Mouse (Mus musculus) intestine, embryonic 16.5 days (tissue): ENCODE measurements around the gene Erf. TPM values are rescaled to one million over a fixed set of nuclear protein-coding genes. Genes with fewer than 3 reads are reported as not detected.
"Not testable (repeated sequence)": the region's sequence is repeated elsewhere in the genome, so short reads cannot be mapped to it uniquely, and the experiment has no call there.

Source experiments
- ATAC-seq: fragments of 200-750 bp; cut with Nextera tagmentation; 2 replicates; pipeline ENCODE4 v1.8.0; 2017; ENCODE audit warnings: moderate TSS enrichment, moderate library complexity
- H3K27ac ChIP-seq: fragments of 300-500 bp; sonication (generic); 2 replicates; pipeline ENCODE4 v1.5.1; 2014; ENCODE audit warnings: mild to moderate bottlenecking, low read length
- H3K27me3 ChIP-seq: fragments of 300-500 bp; sonication (generic); replicated peaks from 2 replicates; pipeline ENCODE4 v1.6.1; 2014; ENCODE audit warnings: low read length, control low read depth, mixed read lengths; ENCODE audit not compliant: control insufficient read depth, insufficient read depth
- H3K36me3 ChIP-seq: fragments of 300-500 bp; sonication (generic); 2 replicates; pipeline ENCODE4 v1.6.1; 2014; ENCODE audit warnings: low read length, control low read depth; ENCODE audit not compliant: control insufficient read depth, insufficient read depth
- H3K4me1 ChIP-seq: fragments of 300-500 bp; sonication (generic); 2 replicates; pipeline ENCODE4 v1.6.1; 2014; ENCODE audit warnings: low read length, control low read depth, mixed read lengths; ENCODE audit not compliant: control insufficient read depth, insufficient read depth
- H3K4me2 ChIP-seq: fragments of 300-500 bp; sonication (generic); 2 replicates; pipeline ENCODE4 v1.6.1; 2014; ENCODE audit warnings: low read depth, low read length, control low read depth
- H3K4me3 ChIP-seq: fragments of 300-500 bp; sonication (generic); 2 replicates; pipeline ENCODE4 v1.5.1; 2014; ENCODE audit warnings: mild to moderate bottlenecking, low read length
- H3K9ac ChIP-seq: fragments of 300-500 bp; sonication (generic); 2 replicates; pipeline ENCODE4 v1.6.1; 2014; ENCODE audit warnings: low read depth, low read length
- H3K9me3 ChIP-seq: fragments of 300-500 bp; sonication (generic); 2 replicates; pipeline ENCODE4 v1.6.1; 2016; ENCODE audit warnings: low read length, control low read depth; ENCODE audit not compliant: control insufficient read depth
- WGBS: fragments of 180-500 bp; shearing (Covaris S2); extraction: QIAGEN DNeasy Blood & Tissue Kit; methylation state at CpG from one replicate; pipeline ENCODE4 v1.1.7; 2014; 5-methylcytosine and 5-hydroxymethylcytosine counted together
- polyA plus RNA-seq: library from polyadenylated mRNA; unstranded; fragments of >200 nt; fragmentation: Nextera tagmentation; extraction: Ambion mirVana; gene quantifications from 2 replicates; pipeline ENCODE4 v1.2.1, GENCODE M21; 2015

Gene Erf
- polyA plus RNA-seq, 1 experiment from 2014 or later, result 6.6 TPM

- H3K9me3 ChIP-seq, result no peaks in the 10 kb centered on the region
- H3K27ac ChIP-seq, result peak overlapping the region; percentile 17
- 0 out of 2 replicates have a peak overlapping the region, but pooled peaks have one; percentile 87 for H3K4me3 ChIP-seq
- peak overlapping the region; percentile 20; the same call in 1 of the 2 replicates for H3K4me2 ChIP-seq
- 78% methylated on average over 8 of the region's 8 CpGs for WGBS
- H3K4me1 ChIP-seq, result peaks cover 30% of the 10 kb centered on the region
- H3K9ac ChIP-seq, result peak overlapping the region; percentile 94
- H3K27me3 ChIP-seq, result no peaks in the 10 kb centered on the region
- peaks cover 2% of the 10 kb centered on the region for H3K36me3 ChIP-seq
- no peak for ATAC-seq
Observed at GRCm38 (mm10) chr7:25269545-25270271, 19.1 kb upstream of the Erf start.

- Histone ChIP-seq H3K4me2 (peak overlapping the region; percentile 80), H3K27ac (peak overlapping the region; percentile 17), H3K4me3 (peak overlapping the region; percentile 87), H3K36me3 (peaks cover 2% of the 10 kb centered on the region), H3K9ac (peak overlapping the region; percentile 94), H3K4me1 (peaks cover 26% of the 10 kb centered on the region), H3K27me3 (no peaks in the 10 kb centered on the region), H3K9me3 (no peaks in the 10 kb centered on the region)
- no peak for ATAC-seq
- WGBS, result 42% methylated on average over 4 of the region's 4 CpGs
Observed at GRCm38 (mm10) chr7:25269029-25269428, 18.5 kb upstream of the Erf start.

GRCm38 (mm10) chr7:25268588-25268987 is 18.0 kb upstream of the Erf start:
- H3K9ac ChIP-seq, result peak overlapping the region; percentile 94
- H3K4me3 ChIP-seq, result peak overlapping the region; percentile 87
- peaks cover 2% of the 10 kb centered on the region for H3K36me3 ChIP-seq
- no peak for ATAC-seq
- H3K27me3 ChIP-seq, result no peaks in the 10 kb centered on the region
- peak overlapping the region; percentile 79 for H3K27ac ChIP-seq
- no peaks in the 10 kb centered on the region for H3K9me3 ChIP-seq
- WGBS, result 3% methylated on average over 7 of the region's 7 CpGs
- H3K4me2 ChIP-seq, result peak overlapping the region; percentile 80
- H3K4me1 ChIP-seq, result peaks cover 22% of the 10 kb centered on the region

GRCm38 (mm10) chr7:25267751-25268463 is 17.3 kb upstream of the Erf start:
- Histone ChIP-seq H3K4me2 (peak overlapping the region; percentile 80), H3K4me1 (peaks cover 19% of the 10 kb centered on the region), H3K27me3 (no peaks in the 10 kb centered on the region), H3K27ac (peak overlapping the region; percentile 81), H3K9me3 (no peaks in the 10 kb centered on the region), H3K9ac (peak overlapping the region; percentile 94), H3K36me3 (no peaks in the 10 kb centered on the region; the same call in 1 of the 2 replicates), H3K4me3 (peak overlapping the region; percentile 87)
- ATAC-seq, result peak; percentile 96
- under 1% methylated on average over 33 of the region's 33 CpGs for WGBS

GRCm38 (mm10) chr7:25267301-25267750 is 16.8 kb upstream of the Erf start, which contains the start of gene Cic:
TSS of gene Cic (plus strand) at chr7:25267704.
- H3K9ac ChIP-seq, result peak within 1 kb of the TSS; percentile 94
- no peaks in the 10 kb centered on the region for H3K9me3 ChIP-seq
- H3K4me3 ChIP-seq, result peak within 1 kb of the TSS; percentile 87
- H3K4me2 ChIP-seq, result peak within 1 kb of the TSS; percentile 80
- H3K36me3 ChIP-seq, result no peaks in the 10 kb centered on the region; the same call in 1 of the 2 replicates
- ATAC-seq, result peak; percentile 88
- H3K27ac ChIP-seq, result peak within 1 kb of the TSS; percentile 81
- H3K4me1 ChIP-seq, result peaks cover 19% of the 10 kb centered on the region
- no peaks in the 10 kb centered on the region for H3K27me3 ChIP-seq
- WGBS, result 0% methylated on average over 29 of the region's 29 CpGs

GRCm38 (mm10) chr7:25266180-25266962 is 15.8 kb upstream of the Erf start:
- Histone ChIP-seq H3K9ac (peak overlapping the region; percentile 71; the same call in 1 of the 2 replicates), H3K4me1 (peaks cover 19% of the 10 kb centered on the region), H3K4me3 (no peak overlapping the region)

GRCm38 (mm10) chr7:25265743-25266142 is 15.2 kb upstream of the Erf start:
- H3K9ac ChIP-seq, H3K27ac ChIP-seq, H3K27me3 ChIP-seq, ATAC-seq, H3K4me3 ChIP-seq, H3K9me3 ChIP-seq, H3K36me3 ChIP-seq, H3K4me2 ChIP-seq: not testable (repeated sequence)
- 94% methylated on average over 5 of the region's 5 CpGs for WGBS
- H3K4me1 ChIP-seq, result peaks cover 19% of the 10 kb centered on the region

More at GRCm38 (mm10) chr7:25266180-25266962, 15.8 kb upstream of the Erf start:
- Histone ChIP-seq H3K36me3 (no peaks in the 10 kb centered on the region; the same call in 1 of the 2 replicates), H3K9me3 (no peaks in the 10 kb centered on the region), H3K27ac (no peak overlapping the region), H3K4me2 (peak overlapping the region; percentile 75; the same call in 1 of the 2 replicates), H3K27me3 (no peaks in the 10 kb centered on the region)
- WGBS, result 89% methylated on average over 8 of the region's 8 CpGs
- no peak for ATAC-seq

GRCm38 (mm10) chr7:25263968-25264870 is 13.7 kb upstream of the Erf start:
- WGBS, result 39% methylated on average over 17 of the region's 17 CpGs
- ATAC-seq, result no peak
- no peak overlapping the region for H3K4me2 ChIP-seq
- H3K4me1 ChIP-seq, result peaks cover 9% of the 10 kb centered on the region
- H3K9ac ChIP-seq, result no peak overlapping the region
- no peak overlapping the region for H3K27ac ChIP-seq
- no peak overlapping the region for H3K4me3 ChIP-seq
- no peaks in the 10 kb centered on the region for H3K27me3 ChIP-seq
- H3K36me3 ChIP-seq, result no peaks in the 10 kb centered on the region
- no peaks in the 10 kb centered on the region for H3K9me3 ChIP-seq
